Mouse (Mus musculus) lung, postnatal 25 days (tissue): ENCODE results near the gene Itgb4.

Source experiments
- DNase-seq: peaks from one replicate; pipeline ENCODE4 v3.0.0; 2022; ENCODE audit warnings: low spot score

Gene Itgb4

GRCm38 (mm10) chr11:115970006-115970673, 4.4 kb upstream of the Itgb4 start:
- no peak for DNase-seq

GRCm38 (mm10) chr11:115971016-115971415, 3.5 kb upstream of the Itgb4 start:
- no peak for DNase-seq

- DNase-seq: no peak
Observed at GRCm38 (mm10) chr11:115975083-115975420, 543 bp downstream of the Itgb4 start.

GRCm38 (mm10) chr11:115975544-115975943, 1.0 kb downstream of the Itgb4 start:
- no peak for DNase-seq

GRCm38 (mm10) chr11:115982472-115982871, 8.0 kb downstream of the Itgb4 start:
- no peak for DNase-seq

GRCm38 (mm10) chr11:115983291-115983690, 8.8 kb downstream of the Itgb4 start:
- no peak for DNase-seq

- no peak for DNase-seq
Observed at GRCm38 (mm10) chr11:115989686-115990085, 15.2 kb downstream of the Itgb4 start.

- DNase-seq: no peak
Observed at GRCm38 (mm10) chr11:115992098-115992497, 17.6 kb downstream of the Itgb4 start.

GRCm38 (mm10) chr11:115995256-115995655, 20.7 kb downstream of the Itgb4 start:
- DNase-seq: no peak

- DNase-seq: no peak
Observed at GRCm38 (mm10) chr11:115997047-115997446, 22.5 kb downstream of the Itgb4 start.

- DNase-seq: no peak
Observed at GRCm38 (mm10) chr11:115997662-115998061, 23.2 kb downstream of the Itgb4 start.

GRCm38 (mm10) chr11:115999027-115999426, 24.5 kb downstream of the Itgb4 start:
- no peak for DNase-seq

- DNase-seq: peak; percentile 71
Observed at GRCm38 (mm10) chr11:115999538-116000143, 25.1 kb downstream of the Itgb4 start.

- DNase-seq: no peak
Observed at GRCm38 (mm10) chr11:116000607-116001006, 26.1 kb downstream of the Itgb4 start.

- no peak for DNase-seq
Observed at GRCm38 (mm10) chr11:116001725-116002124, 27.2 kb downstream of the Itgb4 start.

GRCm38 (mm10) chr11:116002894-116003293, 28.4 kb downstream of the Itgb4 start:
- no peak for DNase-seq

- no peak for DNase-seq
Observed at GRCm38 (mm10) chr11:116004186-116004823, 29.8 kb downstream of the Itgb4 start.

- peak; percentile 79 for DNase-seq
Observed at GRCm38 (mm10) chr11:116004840-116005700, 30.6 kb downstream of the Itgb4 start.

- no peak for DNase-seq
Observed at GRCm38 (mm10) chr11:116005701-116006419, 31.4 kb downstream of the Itgb4 start.

GRCm38 (mm10) chr11:116007095-116007850, 32.8 kb downstream of the Itgb4 start:
- no peak for DNase-seq

GRCm38 (mm10) chr11:116008411-116008810, 33.9 kb downstream of the Itgb4 start:
- no peak for DNase-seq
